Mouse (Mus musculus): Measurements from ENCODE around the gene Hdc. TPM values are rescaled to one million over a fixed set of nuclear protein-coding genes. Genes with fewer than 3 reads are reported as not detected.
"Not testable (repeated sequence)": the region's sequence is repeated elsewhere in the genome, so short reads cannot be mapped to it uniquely, and the experiment has no call there.

Hdc gene
- polyA plus RNA-seq, 1 experiment from 2014 or later, result 16.2 TPM

GRCm38 (mm10) chr2:126623138-126623537 is 4.0 kb upstream of the Hdc start:
- no peaks in the 10 kb centered on the region for H3K27me3 ChIP-seq (replicated peaks)
- H3K4me1 ChIP-seq, result no peaks in the 10 kb centered on the region
- no peak overlapping the region for H3K4me3 ChIP-seq (replicated peaks)
- H3K9me3 ChIP-seq, result no peaks in the 10 kb centered on the region
- H3K9ac ChIP-seq, result no peak overlapping the region
- no peak overlapping the region for H3K4me2 ChIP-seq
- H3K27ac ChIP-seq, result no peak overlapping the region
- H3K36me3 ChIP-seq, result no peaks in the 10 kb centered on the region
- no peak for ATAC-seq (ENCODE audit: insufficient read depth, low FRiP score, low read depth)

DNA sequence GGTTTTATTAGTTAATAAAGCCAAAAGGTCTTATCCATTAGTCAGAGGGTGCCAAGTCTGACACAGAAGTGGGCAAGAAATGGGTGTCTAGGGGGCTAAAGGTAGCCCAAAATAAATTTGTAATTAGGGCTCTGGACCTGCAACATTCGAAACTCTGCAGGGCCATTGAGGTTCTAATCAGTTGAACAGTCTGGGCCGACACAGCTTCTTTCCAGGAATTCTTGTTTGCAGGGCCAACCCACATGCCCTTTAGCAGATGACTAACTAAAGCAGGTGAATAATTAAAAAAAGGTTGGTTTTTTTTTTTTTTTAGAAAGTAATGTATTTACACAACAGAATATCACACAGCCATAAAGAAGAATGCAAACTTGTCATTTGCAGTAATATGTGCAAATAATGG is 3.4 kb upstream of the Hdc start:
- 77% methylated on average over 2 of the region's 2 CpGs for WGBS
- H3K4me3 ChIP-seq (replicated peaks), result no peak overlapping the region
- no peaks in the 10 kb centered on the region for H3K27me3 ChIP-seq (replicated peaks)
- no peak overlapping the region for H3K4me2 ChIP-seq
- no peak overlapping the region for H3K9ac ChIP-seq
- H3K9me3 ChIP-seq, result no peaks in the 10 kb centered on the region
- no peak overlapping the region for H3K27ac ChIP-seq
- no peaks in the 10 kb centered on the region for H3K36me3 ChIP-seq
- no peak for ATAC-seq (ENCODE audit: insufficient read depth, low FRiP score, low read depth)
- no peaks in the 10 kb centered on the region for H3K4me1 ChIP-seq

DNA sequence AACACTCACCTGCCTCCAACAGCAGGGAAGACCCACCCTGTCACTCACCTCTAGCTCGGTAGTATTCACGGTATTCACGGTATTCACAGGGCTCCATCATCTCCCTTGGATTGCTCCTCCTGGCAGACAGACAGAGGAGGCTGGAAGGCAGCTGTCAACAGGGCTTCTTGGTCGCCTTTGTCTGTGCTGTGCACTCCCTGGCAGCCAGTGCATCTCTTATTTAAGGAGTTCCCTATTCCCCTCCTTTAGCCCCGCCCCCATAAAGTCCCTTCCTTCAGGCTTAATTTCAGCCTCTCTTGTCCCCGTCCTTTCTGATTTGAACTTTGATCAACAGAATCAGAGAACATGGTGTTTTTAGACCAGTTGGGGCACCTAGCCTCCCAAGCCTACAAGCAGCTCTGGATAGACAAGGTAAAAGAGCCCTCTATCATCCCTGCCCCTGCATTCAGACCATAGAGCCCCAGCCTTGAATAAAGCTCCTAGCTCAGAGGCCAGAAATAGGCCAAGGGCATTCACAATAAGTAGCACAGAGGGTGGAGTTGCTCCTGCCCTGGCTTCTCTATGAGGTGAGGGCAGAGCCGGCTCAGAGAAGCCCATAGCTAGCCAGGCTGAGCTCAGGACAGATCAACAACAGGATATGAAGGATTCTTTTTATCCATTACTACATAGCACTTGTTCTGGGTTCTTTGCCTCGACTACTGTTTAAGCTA is 474 bp downstream of the Hdc start:
- H3K27me3 ChIP-seq (replicated peaks), result no peaks in the 10 kb centered on the region
- ATAC-seq (ENCODE audit: insufficient read depth, low FRiP score, low read depth), result no peak
- no peaks in the 10 kb centered on the region for H3K4me1 ChIP-seq
- no peak overlapping the region for H3K9ac ChIP-seq
- no peak overlapping the region for H3K27ac ChIP-seq
- H3K4me2 ChIP-seq, result no peak overlapping the region
- no peaks in the 10 kb centered on the region for H3K36me3 ChIP-seq
- WGBS, result 33% methylated on average over 8 of the region's 8 CpGs
- no peak overlapping the region for H3K4me3 ChIP-seq (replicated peaks)
- no peaks in the 10 kb centered on the region for H3K9me3 ChIP-seq

DNA sequence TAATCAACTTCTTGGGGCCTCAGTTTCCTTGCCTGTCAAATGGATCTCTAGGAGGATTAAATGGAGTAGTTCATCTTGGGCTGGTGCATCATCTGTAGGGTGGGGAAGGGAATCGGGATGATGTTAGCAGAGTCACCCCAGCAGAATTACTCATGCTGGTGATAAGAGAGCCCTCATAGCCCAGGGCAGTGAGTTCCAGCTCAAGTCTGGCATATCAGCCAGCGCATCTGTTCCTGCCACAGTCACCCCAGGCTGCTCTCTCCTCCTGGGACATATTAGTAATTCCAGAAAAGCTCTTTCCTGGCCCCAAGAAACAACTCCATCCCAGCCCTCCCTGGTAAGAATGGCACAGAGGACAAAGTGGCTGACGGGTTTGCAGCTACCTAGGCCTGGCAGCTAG is 3.7 kb downstream of the Hdc start:
- Histone ChIP-seq H3K9ac (no peak overlapping the region), H3K4me1 (no peaks in the 10 kb centered on the region), H3K4me2 (no peak overlapping the region), H3K9me3 (no peaks in the 10 kb centered on the region), H3K27ac (no peak overlapping the region), H3K27me3 (replicated peaks) (no peaks in the 10 kb centered on the region), H3K36me3 (no peaks in the 10 kb centered on the region), H3K4me3 (replicated peaks) (no peak overlapping the region)
- no peak for ATAC-seq (ENCODE audit: insufficient read depth, low FRiP score, low read depth)
- 87% methylated on average over 3 of the region's 3 CpGs for WGBS

GRCm38 (mm10) chr2:126609600-126609999 is 9.5 kb downstream of the Hdc start:
- H3K36me3 ChIP-seq; H3K27ac ChIP-seq; H3K9me3 ChIP-seq; H3K27me3 ChIP-seq (replicated peaks); H3K9ac ChIP-seq; ATAC-seq (ENCODE audit: insufficient read depth, low FRiP score, low read depth); H3K4me2 ChIP-seq; H3K4me3 ChIP-seq (replicated peaks); H3K4me1 ChIP-seq: not testable (repeated sequence)
- 72% methylated on average over 12 of the region's 12 CpGs for WGBS

- H3K9ac ChIP-seq, result no peak overlapping the region
- WGBS, result 55% methylated on average over 10 of the region's 10 CpGs
- H3K4me2 ChIP-seq, result no peak overlapping the region
- no peak for ATAC-seq (ENCODE audit: insufficient read depth, low FRiP score, low read depth)
- H3K4me1 ChIP-seq, result no peaks in the 10 kb centered on the region
- H3K36me3 ChIP-seq, result no peaks in the 10 kb centered on the region
- no peak overlapping the region for H3K27ac ChIP-seq
- H3K4me3 ChIP-seq (replicated peaks), result no peak overlapping the region
- no peaks in the 10 kb centered on the region for H3K9me3 ChIP-seq
- no peaks in the 10 kb centered on the region for H3K27me3 ChIP-seq (replicated peaks)
These were observed 11.4 kb downstream of the Hdc start for GRCm38 (mm10) chr2:126607553-126608203.

DNA sequence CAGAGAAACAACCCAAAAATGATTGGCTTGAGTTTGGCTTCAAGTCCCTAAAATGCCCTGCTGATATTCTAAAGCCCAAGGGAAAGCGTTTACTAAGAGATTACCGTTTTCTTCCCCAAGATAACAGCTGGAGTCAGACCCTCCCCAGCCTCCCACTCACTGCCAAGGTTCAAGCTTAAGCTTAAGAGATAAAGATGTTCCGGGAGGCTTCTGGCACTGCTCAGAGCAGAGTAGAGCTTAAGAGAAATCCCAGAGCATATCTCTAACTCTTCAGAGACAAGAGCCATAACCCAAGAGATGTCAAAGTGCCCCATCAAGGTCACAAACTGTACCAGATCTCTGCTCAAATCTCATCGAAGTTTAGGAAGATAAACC is 12.4 kb downstream of the Hdc start:
- Histone ChIP-seq H3K36me3 (no peaks in the 10 kb centered on the region), H3K27me3 (replicated peaks) (no peaks in the 10 kb centered on the region), H3K4me3 (replicated peaks) (no peak overlapping the region), H3K9ac (no peak overlapping the region), H3K27ac (no peak overlapping the region), H3K9me3 (no peaks in the 10 kb centered on the region), H3K4me1 (no peaks in the 10 kb centered on the region), H3K4me2 (no peak overlapping the region)
- no peak for ATAC-seq (ENCODE audit: insufficient read depth, low FRiP score, low read depth)
- 50% methylated on average over 4 of the region's 4 CpGs for WGBS

DNA sequence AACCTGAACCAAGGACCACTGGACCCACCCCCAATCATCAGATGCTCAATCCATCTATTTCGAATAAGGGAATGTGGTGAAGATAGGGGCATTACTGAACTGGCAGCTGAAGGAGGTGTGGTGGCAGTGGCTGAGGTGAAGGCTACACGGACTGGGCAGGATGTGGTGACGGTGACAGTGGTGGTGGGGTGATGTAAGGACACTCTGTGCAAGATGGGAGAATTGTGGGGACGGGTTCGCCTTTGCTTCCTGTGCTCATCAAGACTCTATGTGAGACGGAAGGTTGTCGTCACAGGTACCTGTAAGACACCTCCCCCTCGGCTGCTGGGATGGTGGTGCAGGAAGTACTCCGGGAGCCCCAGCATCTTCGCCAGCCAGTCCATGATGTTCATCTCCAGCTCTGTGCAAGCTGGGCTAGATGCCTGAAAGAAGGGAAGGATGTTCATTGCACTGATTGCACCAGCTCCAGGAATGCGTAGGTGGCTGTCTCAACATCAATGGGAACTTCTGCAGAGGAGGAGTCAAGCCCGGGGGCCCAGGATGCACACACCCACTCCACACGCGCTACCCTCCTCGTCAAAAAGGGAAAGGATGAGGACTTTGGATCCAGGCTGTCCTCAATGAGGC is 12.9 kb downstream of the Hdc start:
- no peak overlapping the region for H3K27ac ChIP-seq
- no peak overlapping the region for H3K4me3 ChIP-seq (replicated peaks)
- WGBS, result 79% methylated on average over 15 of the region's 15 CpGs
- H3K9me3 ChIP-seq, result no peaks in the 10 kb centered on the region
- no peak overlapping the region for H3K9ac ChIP-seq
- no peaks in the 10 kb centered on the region for H3K27me3 ChIP-seq (replicated peaks)
- no peaks in the 10 kb centered on the region for H3K36me3 ChIP-seq
- no peaks in the 10 kb centered on the region for H3K4me1 ChIP-seq
- no peak for ATAC-seq (ENCODE audit: insufficient read depth, low FRiP score, low read depth)
- no peak overlapping the region for H3K4me2 ChIP-seq

DNA sequence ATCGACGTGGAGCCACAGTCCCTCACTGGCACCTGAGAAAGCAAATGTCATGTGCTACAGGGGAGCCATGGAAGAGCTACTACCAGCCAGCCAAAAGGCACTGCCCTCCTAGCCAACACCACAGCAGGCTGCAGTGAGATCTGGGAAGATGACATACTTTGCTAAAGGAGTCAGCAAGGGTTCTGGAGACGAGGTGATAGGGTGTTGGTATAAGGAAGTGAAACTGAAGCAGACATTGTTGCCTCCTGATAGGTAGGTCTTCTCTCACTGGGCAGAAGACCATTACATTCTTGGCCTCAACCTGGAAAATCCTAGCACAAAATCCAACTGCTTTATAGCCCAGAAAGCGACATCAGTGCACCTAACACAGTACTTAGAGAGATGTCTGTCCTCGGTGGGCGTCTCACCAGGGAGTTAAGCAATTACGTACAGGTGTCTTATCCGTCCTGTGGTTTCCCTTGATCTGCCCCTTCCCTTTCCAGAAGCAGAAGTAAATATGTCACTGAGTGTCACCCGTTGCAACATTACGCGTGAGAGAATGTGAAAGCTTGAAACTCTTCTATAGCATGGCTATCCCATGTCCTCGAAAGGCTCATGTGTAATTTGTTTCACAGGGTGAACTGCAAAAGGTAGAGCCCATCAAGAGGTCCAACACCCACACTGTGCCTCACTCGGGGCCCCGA is 17.0 kb downstream of the Hdc start:
- no peak overlapping the region for H3K27ac ChIP-seq
- H3K4me3 ChIP-seq (replicated peaks), result no peak overlapping the region
- H3K4me2 ChIP-seq, result no peak overlapping the region
- no peaks in the 10 kb centered on the region for H3K36me3 ChIP-seq
- no peaks in the 10 kb centered on the region for H3K27me3 ChIP-seq (replicated peaks)
- no peak for ATAC-seq (ENCODE audit: insufficient read depth, low FRiP score, low read depth)
- no peak overlapping the region for H3K9ac ChIP-seq
- H3K4me1 ChIP-seq, result 0 out of 2 replicates have a peak, but pooled peaks cover 1% of the 10 kb centered on the region
- no peaks in the 10 kb centered on the region for H3K9me3 ChIP-seq
- 77% methylated on average over 14 of the region's 14 CpGs for WGBS

- 0 out of 2 replicates have a peak, but pooled peaks cover 4% of the 10 kb centered on the region for H3K4me1 ChIP-seq
- no peaks in the 10 kb centered on the region for H3K36me3 ChIP-seq
- H3K9ac ChIP-seq, result no peak overlapping the region
- H3K27ac ChIP-seq, result no peak overlapping the region
- 77% methylated on average over 14 of the region's 14 CpGs for WGBS
- no peak overlapping the region for H3K4me3 ChIP-seq (replicated peaks)
- H3K27me3 ChIP-seq (replicated peaks), result no peaks in the 10 kb centered on the region
- no peaks in the 10 kb centered on the region for H3K9me3 ChIP-seq
- no peak overlapping the region for H3K4me2 ChIP-seq
- ATAC-seq (ENCODE audit: insufficient read depth, low FRiP score, low read depth), result no peak
These were observed 18.6 kb downstream of the Hdc start for GRCm38 (mm10) chr2:126600533-126600932.

GRCm38 (mm10) chr2:126599005-126599404 is 20.1 kb downstream of the Hdc start:
- H3K27me3 ChIP-seq (replicated peaks), result no peaks in the 10 kb centered on the region
- H3K27ac ChIP-seq, result no peak overlapping the region
- no peaks in the 10 kb centered on the region for H3K36me3 ChIP-seq
- no peak overlapping the region for H3K9ac ChIP-seq
- 10% methylated on average over 3 of the region's 3 CpGs for WGBS
- H3K4me2 ChIP-seq, result no peak overlapping the region
- H3K4me1 ChIP-seq, result 0 out of 2 replicates have a peak, but pooled peaks cover 4% of the 10 kb centered on the region
- no peaks in the 10 kb centered on the region for H3K9me3 ChIP-seq
- H3K4me3 ChIP-seq (replicated peaks), result no peak overlapping the region
- ATAC-seq (ENCODE audit: insufficient read depth, low FRiP score, low read depth), result peak; percentile 63; the same call in 1 of the 2 replicates

- Histone ChIP-seq H3K4me3 (replicated peaks) (no peak overlapping the region), H3K9me3 (no peaks in the 10 kb centered on the region), H3K27me3 (replicated peaks) (no peaks in the 10 kb centered on the region), H3K9ac (no peak overlapping the region), H3K36me3 (no peaks in the 10 kb centered on the region), H3K4me1 (0 out of 2 replicates have a peak, but pooled peaks cover 4% of the 10 kb centered on the region), H3K27ac (no peak overlapping the region), H3K4me2 (no peak overlapping the region)
- WGBS, result 54% methylated on average over 2 of the region's 2 CpGs
- no peak for ATAC-seq (ENCODE audit: insufficient read depth, low FRiP score, low read depth)
These were observed 20.7 kb downstream of the Hdc start for GRCm38 (mm10) chr2:126598359-126598758.

All from stomach, embryonic 15.5 days (tissue).